Comparison of ENCODE assay signal across 17 mouse cellular contexts in the genomic region with DNA sequence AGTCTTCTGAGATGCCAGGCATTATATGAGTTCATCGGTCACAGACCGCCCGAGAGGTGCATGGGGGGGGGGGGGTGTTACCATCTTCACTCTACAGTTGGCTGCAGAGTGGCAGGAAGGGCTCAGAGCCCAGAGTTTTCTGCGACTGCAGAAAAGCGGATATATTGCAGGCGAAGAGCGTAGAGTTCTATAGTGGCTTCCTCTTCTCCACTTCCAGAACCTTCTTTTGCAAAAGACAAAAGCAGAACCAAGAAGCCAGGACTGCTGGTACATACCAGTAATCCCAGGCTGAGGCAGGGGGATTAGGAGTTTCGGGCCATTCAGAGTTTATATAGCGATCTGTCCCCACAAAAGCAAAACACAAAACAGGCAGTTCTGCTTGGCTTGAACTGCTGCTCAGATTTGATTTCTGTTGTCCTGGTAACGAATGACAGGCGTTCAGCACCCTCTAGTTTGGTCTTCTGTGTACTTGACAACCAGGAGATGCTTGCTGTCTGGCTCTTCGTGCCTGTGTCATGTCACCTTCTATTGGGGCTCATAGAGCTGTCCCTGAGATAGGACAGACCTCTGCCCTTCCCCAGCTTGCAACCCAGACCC. TPM values are rescaled to one million over a fixed set of nuclear protein-coding genes. Genes with fewer than 3 reads are reported as not detected.
DNase-seq lines count a peak whose midpoint lies in the region; TF ChIP-seq lines count a peak whose summit lies in the region.
"Had no signal": no experiment of that assay in that cellular context is flagged by ENCODE, and none has a peak within 500 bp of the region (broad histone marks: within the 10 kb centered on the region; RNA-seq: fewer than 3 reads in every experiment).

No protein-coding gene starts in this region.

- peaks cover 31% of the 10 kb centered on the region for H3K4me1 ChIP-seq in heart, adult 2 months (ENCODE audit: control insufficient read depth, insufficient read depth, low read length)
- H3K4me1 ChIP-seq in brown adipose tissue, adult 24 weeks (ENCODE audit: control insufficient read depth, insufficient read depth, insufficient read length, low read length), result no peaks in the 10 kb centered on the region; the same call in 1 of the 2 replicates

- H3K4me3 ChIP-seq in heart, adult 2 months, result no peak overlapping the region
- H3K4me3 ChIP-seq in layer of hippocampus, adult 2 months, result no peak overlapping the region; the same call in 1 of the 2 replicates
- H3K4me3 ChIP-seq in brown adipose tissue, adult 24 weeks (ENCODE audit: insufficient read depth, low read depth, low read length), result no peak overlapping the region
- H3K4me3 ChIP-seq in macrophage (ENCODE audit: inconsistent target), result no peak overlapping the region
- H3K4me3 ChIP-seq: heart, embryonic 15.5 days; lung, embryonic 15.5 days; myocyte; stomach, embryonic 15.5 days had no signal

- H3K9ac ChIP-seq in heart, adult 2 months (ENCODE audit: low read depth, low read length), result no peak overlapping the region
- H3K9ac ChIP-seq: lung, embryonic 15.5 days; stomach, embryonic 15.5 days had no signal

- DNase-seq in heart, adult 2 months, result no peak
- no peak for DNase-seq in heart, adult 9 months (ENCODE audit: low spot score in 2 of 2)
- DNase-seq in layer of hippocampus, adult 2 months (ENCODE audit: low spot score in 2 of 2), result peak; percentile 32 to 61
- DNase-seq in layer of hippocampus, postnatal 25 days (ENCODE audit: extremely low spot score in 1 of 2, low spot score in 1 of 2), result no peak
- DNase-seq in retina, embryonic 14.5 days (ENCODE audit: low spot score), result no peak
- DNase-seq in natural killer cell, adult 2 months (ENCODE audit: low spot score in 2 of 2), result no peak
- DNase-seq: adrenal gland, postnatal 25 days; cerebellum, adult 2 months; kidney, postnatal 25 days; right cerebral cortex, postnatal 4 days; thymus, postnatal 36 days had no signal

- intact Hi-C loops in heart, adult 2 months (cut with DNase I), result no loop called here

- no peaks in the 10 kb centered on the region for H3K36me3 ChIP-seq in heart, adult 2 months (ENCODE audit: control insufficient read depth, insufficient read depth, low read length)
- no peaks in the 10 kb centered on the region for H3K36me3 ChIP-seq in macrophage (ENCODE audit: inconsistent target)
- H3K36me3 ChIP-seq: heart, embryonic 15.5 days; lung, embryonic 15.5 days; stomach, embryonic 15.5 days had no signal

- peak overlapping the region; percentile 9; the same call in 1 of the 2 replicates for H3K27ac ChIP-seq in heart, adult 2 months
- peak overlapping the region; percentile 93 for H3K27ac ChIP-seq in layer of hippocampus, adult 2 months
- peak overlapping the region; percentile 51 for H3K27ac ChIP-seq in brown adipose tissue, adult 24 weeks (replicated peaks; ENCODE audit: low read depth, low read length)
- H3K27ac ChIP-seq in macrophage, result peak overlapping the region; percentile 74
- H3K27ac ChIP-seq: lung, embryonic 15.5 days; stomach, embryonic 15.5 days had no signal

- no peak for TF ChIP-seq POLR2A in heart, adult 2 months (IDR thresholded peaks at IDR 0.05; ENCODE audit: insufficient read depth, low read depth, low read length)

- TF ChIP-seq EP300 in heart, adult 2 months (IDR thresholded peaks at IDR 0.05; ENCODE audit: insufficient read depth, low read depth, low read length), result no peak

- H3K79me2 ChIP-seq in heart, adult 2 months (replicated peaks; ENCODE audit: control insufficient read depth, insufficient read depth, low read length), result no peaks in the 10 kb centered on the region; the same call in 1 of the 2 replicates
- H3K79me2 ChIP-seq in macrophage (ENCODE audit: inconsistent target), result peaks cover 92% of the 10 kb centered on the region

- H3K27me3 ChIP-seq in heart, adult 2 months (ENCODE audit: control insufficient read depth, insufficient read depth, low read length), result no peaks in the 10 kb centered on the region
- H3K27me3 ChIP-seq: heart, embryonic 15.5 days; lung, embryonic 15.5 days; stomach, embryonic 15.5 days had no signal

- WGBS in heart, adult 2 months, result 57% methylated on average over 12 of the region's 12 CpGs
- 19% methylated on average over 12 of the region's 12 CpGs for WGBS in macrophage (ENCODE audit: missing documents)

- no peak for TF ChIP-seq CTCF in heart, adult 2 months (IDR thresholded peaks at IDR 0.05)
- TF ChIP-seq CTCF in layer of hippocampus, adult 2 months (conservative IDR thresholded peaks at IDR 0.05), result no peak

RNA-seq across cellular contexts. Expression of a gene that starts 24.5 kb away (rescaled TPM):
- 100 to 1,000 TPM in 1 of 2 experiments, 10 to 100 TPM in 1; 99.4 to 116 TPM for total RNA-seq in heart, adult 2 months (2021)
- polyA plus RNA-seq in heart, adult 2 months (2012; rRNA removed), result 58.5 and 61.6 TPM in 2 replicates
- 10 to 100 TPM; 29.9 to 34.0 TPM for total RNA-seq in layer of hippocampus, adult 2 months (2021)
- 10 to 100 TPM; 43.5 to 44.3 TPM for total RNA-seq in layer of hippocampus, postnatal 25 days (2021)
- polyA plus RNA-seq in brown adipose tissue, adult 24 weeks (2012; ENCODE audit: insufficient read depth, insufficient read length, missing spikeins), result 3.0 and 8.7 TPM in 2 replicates
- 100 to 1,000 TPM in 4 of 26 experiments, 10 to 100 TPM in 22; 28.7 to 170 (median 47.6) TPM for total RNA-seq in macrophage (2018; cell fraction: chromatin; rRNA removed)
- 10 to 100 TPM; 20.1 to 49.7 (median 33.8) TPM for total RNA-seq in macrophage (2018; cell fraction: cytosol; rRNA removed)
- total RNA-seq in macrophage (2018; cell fraction: nucleus; rRNA removed), result 10 to 100 TPM; 19.9 to 79.4 (median 36.2) TPM
- 29.1 to 51.0 TPM (median 42.1 TPM) in 3 replicates for polyA plus RNA-seq in macrophage (2018)

Comparison
In these comparisons a context has a peak if more than half of its experiments do, and no peak if none do; other contexts are left out.
1. DNase-seq: peak in layer of hippocampus, adult 2 months (2 of 2); none in heart, adult 2 months (0 of 2), heart, adult 9 months (0 of 2), layer of hippocampus, postnatal 25 days (0 of 2), retina, embryonic 14.5 days (single experiment) and natural killer cell, adult 2 months (0 of 2).
2. H3K27ac ChIP-seq: peak in every context shown above with its lines; median percentile 93 in layer of hippocampus, adult 2 months; 74 in macrophage; 51 in brown adipose tissue, adult 24 weeks; 9 in heart, adult 2 months.